Mouse (Mus musculus) heart, embryonic 15.5 days (tissue): ENCODE measurements around the gene Zfp423. TPM values are rescaled to one million over a fixed set of nuclear protein-coding genes. Genes with fewer than 3 reads are reported as not detected.

Experiments
- ATAC-seq: fragments of 200-750 bp; cut with Nextera tagmentation; replicated peaks from 2 replicates; pipeline ENCODE4 v1.8.0; 2017; ENCODE audit warnings: low read depth, moderate TSS enrichment; ENCODE audit not compliant: insufficient number of reproducible peaks, insufficient read depth, low FRiP score
- H3K27ac ChIP-seq: fragments of 300-500 bp; sonication (generic); 2 replicates; pipeline ENCODE4 v1.5.1; 2015; ENCODE audit warnings: mild to moderate bottlenecking, inconsistent platforms
- H3K27me3 ChIP-seq: fragments of 300-500 bp; sonication (generic); 2 replicates; pipeline ENCODE4 v1.6.1; 2015; ENCODE audit warnings: inconsistent platforms
- H3K36me3 ChIP-seq: fragments of 300-500 bp; sonication (generic); 2 replicates; pipeline ENCODE4 v1.6.1; 2015; ENCODE audit warnings: mild to moderate bottlenecking, inconsistent platforms
- H3K4me1 ChIP-seq: fragments of 300-500 bp; sonication (generic); replicated peaks from 2 replicates; pipeline ENCODE4 v1.6.1; 2015; ENCODE audit warnings: inconsistent platforms
- H3K4me2 ChIP-seq: fragments of 300-500 bp; sonication (generic); 2 replicates; pipeline ENCODE4 v1.6.1; 2015; ENCODE audit warnings: inconsistent platforms, mild to moderate bottlenecking, moderate library complexity
- H3K4me3 ChIP-seq: fragments of 300-500 bp; sonication (generic); 2 replicates; pipeline ENCODE4 v1.5.1; 2015; ENCODE audit warnings: mild to moderate bottlenecking, inconsistent platforms
- H3K9ac ChIP-seq: fragments of 300-500 bp; sonication (generic); 2 replicates; pipeline ENCODE4 v1.6.1; 2015; ENCODE audit warnings: mild to moderate bottlenecking, inconsistent platforms
- H3K9me3 ChIP-seq: fragments of 300-500 bp; sonication (generic); replicated peaks from 2 replicates; pipeline ENCODE4 v1.6.1; 2016; ENCODE audit warnings: inconsistent platforms
- WGBS: fragments of 180-500 bp; shearing (Covaris S2); methylation state at CpG from one replicate; pipeline ENCODE4 v1.1.7; 2015; ENCODE audit warnings: mixed read lengths; 5-methylcytosine and 5-hydroxymethylcytosine counted together
- polyA plus RNA-seq: library from polyadenylated mRNA; unstranded; fragments of >200 nt; fragmentation: Nextera tagmentation; extraction: Ambion mirVana; gene quantifications from 2 replicates; pipeline ENCODE4 v1.2.1, GENCODE M21; 2015

The Zfp423 gene
- polyA plus RNA-seq, 1 experiment from 2014 or later = 3.6 TPM

DNA sequence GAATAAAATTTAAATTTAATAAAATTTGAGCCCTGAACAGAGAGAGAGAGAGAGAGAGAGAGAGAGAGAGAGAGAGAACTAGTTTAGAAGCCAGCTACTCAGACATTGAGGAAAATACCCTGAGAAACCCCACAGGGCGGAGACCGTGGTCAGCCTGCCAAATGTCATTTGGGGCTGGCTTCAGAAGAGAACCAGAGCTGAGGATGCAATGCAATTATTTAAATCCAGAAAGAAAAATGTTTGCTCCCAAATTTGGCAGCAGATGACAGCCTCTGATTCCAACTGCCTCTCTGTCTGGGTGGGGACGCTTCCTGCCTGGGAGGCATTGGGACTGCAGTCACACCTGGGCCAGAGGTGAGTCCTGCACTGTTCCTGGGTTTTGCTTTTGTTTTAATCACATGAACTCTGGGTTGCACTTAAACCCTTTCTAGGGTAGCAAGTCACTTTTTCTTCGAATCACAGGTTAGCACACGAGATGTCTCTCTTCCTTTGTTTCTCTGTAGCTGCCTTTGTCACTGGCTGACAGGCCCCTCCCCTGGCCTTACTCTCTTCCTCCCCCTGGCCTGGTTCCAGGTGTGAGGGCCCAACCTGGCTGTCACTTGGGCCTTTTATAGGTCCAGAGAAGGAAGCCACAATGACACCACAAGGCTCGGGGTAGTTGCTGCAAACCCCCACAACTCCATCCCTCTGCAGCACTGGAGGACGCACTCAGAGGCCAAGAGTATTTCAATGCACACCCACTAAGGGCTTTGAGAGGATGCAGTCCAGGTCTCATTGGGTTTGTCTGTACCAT lies 33.1 kb downstream of the Zfp423 start:
- no peak overlapping the region for H3K4me2 ChIP-seq
- no peaks in the 10 kb centered on the region for H3K9me3 ChIP-seq
- WGBS = 65% methylated on average over 7 of the region's 7 CpGs
- peak overlapping the region; percentile 6; the same call in 1 of the 2 replicates for H3K27ac ChIP-seq
- H3K36me3 ChIP-seq = no peaks in the 10 kb centered on the region
- peaks cover 13% of the 10 kb centered on the region for H3K4me1 ChIP-seq
- H3K27me3 ChIP-seq = no peaks in the 10 kb centered on the region
- no peak for ATAC-seq
- H3K4me3 ChIP-seq = no peak overlapping the region
- H3K9ac ChIP-seq = no peak overlapping the region

DNA sequence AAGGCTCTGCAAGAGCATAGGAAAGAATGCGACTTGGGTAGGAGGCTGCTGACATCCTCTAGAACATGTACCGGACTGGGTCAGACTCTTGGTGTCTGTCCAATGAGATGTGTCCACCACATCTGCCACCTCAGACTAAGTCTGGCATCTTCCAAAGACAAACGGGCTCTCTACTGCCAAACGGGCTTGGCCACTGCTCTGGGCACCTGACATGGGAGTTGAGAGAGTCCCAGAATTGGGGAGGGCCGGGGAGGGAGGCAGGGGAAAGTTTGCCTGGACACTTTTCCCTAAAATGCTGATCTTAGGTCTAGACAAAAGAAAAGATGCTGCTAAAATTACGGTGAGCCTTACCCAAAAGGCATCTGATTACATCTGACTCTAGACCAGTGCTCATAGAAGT lies 36.5 kb downstream of the Zfp423 start:
- no peaks in the 10 kb centered on the region for H3K27me3 ChIP-seq
- peaks cover 10% of the 10 kb centered on the region for H3K4me1 ChIP-seq
- no peak overlapping the region for H3K4me3 ChIP-seq
- no peak overlapping the region for H3K4me2 ChIP-seq
- 67% methylated on average over 6 of the region's 6 CpGs for WGBS
- no peaks in the 10 kb centered on the region for H3K9me3 ChIP-seq
- H3K9ac ChIP-seq = no peak overlapping the region
- H3K27ac ChIP-seq = no peak overlapping the region
- no peak for ATAC-seq
- H3K36me3 ChIP-seq = no peaks in the 10 kb centered on the region

DNA sequence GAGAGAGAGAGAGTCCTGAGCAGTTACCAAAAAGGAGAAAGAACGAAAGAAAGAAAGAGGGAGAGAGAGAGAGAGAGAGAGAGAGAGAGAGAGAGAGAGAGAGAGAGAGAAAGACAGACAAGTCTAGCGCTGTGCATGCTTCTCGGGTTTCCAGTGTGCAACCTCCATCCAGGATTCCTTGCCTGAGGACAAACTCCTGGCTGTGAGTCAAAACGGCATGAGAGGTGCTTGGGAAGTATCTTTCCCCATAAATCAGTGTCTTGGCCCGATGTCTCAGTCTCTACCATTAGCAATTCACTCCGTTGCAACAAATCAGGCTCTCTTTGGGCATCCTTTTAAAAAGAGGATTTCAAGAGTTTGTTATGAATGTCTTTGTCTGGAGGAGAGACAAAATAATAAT lies 36.9 kb downstream of the Zfp423 start:
- H3K9ac ChIP-seq = no peak overlapping the region
- H3K27ac ChIP-seq = no peak overlapping the region
- peaks cover 15% of the 10 kb centered on the region for H3K4me1 ChIP-seq
- no peaks in the 10 kb centered on the region for H3K9me3 ChIP-seq
- no peaks in the 10 kb centered on the region for H3K27me3 ChIP-seq
- no peak for ATAC-seq
- H3K4me3 ChIP-seq = no peak overlapping the region
- H3K4me2 ChIP-seq = no peak overlapping the region
- WGBS = 47% methylated on average over 6 of the region's 6 CpGs
- H3K36me3 ChIP-seq = no peaks in the 10 kb centered on the region

DNA sequence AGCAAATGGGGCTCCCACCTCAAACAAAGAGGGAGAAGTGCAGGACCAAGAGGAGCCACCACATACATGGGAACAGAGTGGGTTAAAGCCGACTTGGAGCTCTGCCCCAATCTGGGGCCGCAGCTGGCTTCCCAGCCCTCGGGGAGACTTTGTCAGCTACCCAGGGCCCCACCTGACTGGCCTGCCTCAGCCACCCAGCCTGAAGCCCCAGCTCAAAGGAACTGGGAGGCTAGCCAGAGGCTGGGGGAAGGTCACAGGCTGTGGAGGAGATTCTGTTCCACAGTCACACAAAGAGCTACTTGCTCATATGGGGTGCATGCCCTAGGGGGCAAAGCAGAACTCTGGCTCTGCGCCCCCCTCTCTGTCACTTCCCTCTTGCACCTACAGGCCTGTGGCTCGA lies 41.4 kb downstream of the Zfp423 start:
- Histone ChIP-seq H3K36me3 (no peaks in the 10 kb centered on the region), H3K4me1 (peaks cover 31% of the 10 kb centered on the region), H3K4me3 (no peak overlapping the region), H3K9me3 (no peaks in the 10 kb centered on the region), H3K27ac (no peak overlapping the region), H3K4me2 (no peak overlapping the region), H3K27me3 (no peaks in the 10 kb centered on the region), H3K9ac (no peak overlapping the region)
- WGBS = 39% methylated on average over 5 of the region's 5 CpGs
- ATAC-seq = no peak

DNA sequence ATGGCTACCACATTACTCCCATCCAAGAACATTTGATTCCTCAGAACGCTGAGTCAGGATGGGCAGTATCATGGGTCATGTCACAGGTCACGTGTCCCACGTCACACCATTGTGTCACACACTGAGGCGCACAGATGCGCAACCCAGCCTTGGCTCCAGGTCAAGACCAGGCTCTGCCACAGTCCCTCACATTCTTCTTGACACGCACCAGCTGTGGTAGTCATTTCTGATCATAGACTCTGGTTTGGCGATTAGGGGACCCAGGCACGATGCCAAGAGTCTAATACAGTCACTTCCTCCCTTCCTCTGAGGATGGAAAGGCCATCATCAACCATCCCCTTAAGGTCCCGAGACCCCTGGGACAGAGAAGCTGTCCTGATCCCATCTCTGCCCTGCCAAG lies 43.6 kb downstream of the Zfp423 start:
- 68% methylated on average over 9 of the region's 9 CpGs for WGBS
- Histone ChIP-seq H3K27ac (no peak overlapping the region), H3K9me3 (no peaks in the 10 kb centered on the region), H3K4me3 (no peak overlapping the region), H3K9ac (no peak overlapping the region), H3K27me3 (no peaks in the 10 kb centered on the region), H3K36me3 (no peaks in the 10 kb centered on the region), H3K4me1 (peaks cover 31% of the 10 kb centered on the region), H3K4me2 (no peak overlapping the region)
- ATAC-seq = no peak

DNA sequence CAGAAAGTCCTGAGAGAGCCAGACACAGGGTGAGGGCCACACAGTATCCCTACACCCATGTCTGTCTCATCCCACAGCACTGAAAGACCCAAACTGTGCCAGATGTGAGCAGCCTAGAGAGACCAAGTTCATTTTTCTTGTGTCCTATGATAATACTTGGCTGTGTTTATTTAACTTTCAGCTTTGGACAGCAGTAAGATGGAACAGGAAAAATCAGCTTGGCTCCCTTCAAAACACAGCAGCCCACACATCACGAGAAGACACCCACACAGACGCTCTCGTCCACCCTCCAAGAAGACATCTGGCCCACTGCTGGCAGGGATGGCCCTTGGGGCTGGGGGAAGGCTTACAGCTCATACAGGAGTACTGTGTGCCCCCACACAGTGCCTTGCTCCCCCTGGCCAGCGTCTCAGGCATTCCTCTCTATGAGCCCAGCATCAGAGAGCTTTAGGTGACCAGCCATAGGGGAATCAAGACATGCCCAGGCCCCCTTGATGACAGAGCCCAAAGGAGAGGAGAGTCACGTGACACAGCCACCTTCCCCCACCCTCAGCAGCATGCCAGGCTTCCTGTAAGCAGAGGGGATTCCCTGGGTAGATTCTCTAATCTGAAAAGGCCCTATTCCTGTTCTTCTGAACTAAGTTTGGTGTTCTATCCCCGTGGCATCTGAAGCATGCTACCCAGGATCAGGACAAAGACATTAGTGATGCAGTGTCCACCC lies 45.0 kb downstream of the Zfp423 start:
- Histone ChIP-seq H3K4me1 (peaks cover 31% of the 10 kb centered on the region), H3K9me3 (no peaks in the 10 kb centered on the region), H3K4me3 (no peak overlapping the region), H3K27ac (0 out of 2 replicates have a peak overlapping the region, but pooled peaks have one; percentile 22), H3K9ac (no peak overlapping the region), H3K36me3 (no peaks in the 10 kb centered on the region), H3K27me3 (no peaks in the 10 kb centered on the region), H3K4me2 (no peak overlapping the region)
- WGBS = 37% methylated on average over 6 of the region's 6 CpGs
- 0 out of 2 replicates have a peak, but pooled peaks have one; percentile 16 for ATAC-seq

DNA sequence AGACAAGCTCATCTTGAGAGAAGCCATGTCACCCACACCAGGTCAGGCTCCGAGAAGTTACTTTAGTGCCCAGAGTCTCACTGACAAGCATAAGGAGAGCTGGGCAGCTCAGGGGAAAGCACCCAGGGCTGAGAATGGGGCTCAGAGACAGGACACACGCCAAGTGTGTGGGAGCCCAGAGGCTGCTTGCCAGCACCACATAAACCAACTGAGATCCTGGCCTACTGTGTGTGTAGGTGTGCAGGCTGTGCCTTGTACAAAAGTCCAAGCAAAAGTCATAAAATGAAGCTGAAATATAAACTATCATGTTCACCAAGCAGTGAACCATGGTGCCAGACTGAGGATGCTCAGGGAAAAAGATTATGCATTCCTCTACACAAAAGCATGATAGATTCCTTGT lies 50.5 kb downstream of the Zfp423 start:
- 70% methylated on average over 2 of the region's 2 CpGs for WGBS
- Histone ChIP-seq H3K9me3 (no peaks in the 10 kb centered on the region), H3K27ac (no peak overlapping the region), H3K27me3 (no peaks in the 10 kb centered on the region), H3K36me3 (no peaks in the 10 kb centered on the region), H3K4me2 (no peak overlapping the region), H3K4me3 (no peak overlapping the region), H3K4me1 (no peaks in the 10 kb centered on the region), H3K9ac (no peak overlapping the region)
- no peak for ATAC-seq

DNA sequence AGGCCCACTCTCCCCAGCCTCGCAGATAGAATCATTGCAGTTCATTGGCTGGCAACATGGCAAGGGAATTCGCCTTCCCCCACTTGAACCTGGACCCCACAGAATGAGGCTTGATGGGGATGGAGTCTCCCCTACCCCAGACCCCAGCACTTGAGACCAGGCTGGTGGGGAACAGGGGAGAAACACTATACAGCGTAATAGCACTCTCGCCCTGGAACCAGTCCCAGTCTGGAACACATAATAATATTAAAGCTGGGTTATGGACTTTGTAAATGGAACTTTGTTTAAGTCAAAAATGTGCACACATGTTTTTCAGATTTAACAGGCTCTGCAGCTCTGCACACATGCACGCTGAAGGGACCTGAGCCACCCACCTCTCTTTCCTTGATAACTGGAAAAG lies 54.0 kb downstream of the Zfp423 start:
- no peak overlapping the region for H3K9ac ChIP-seq
- H3K4me3 ChIP-seq = no peak overlapping the region
- 82% methylated on average over 5 of the region's 5 CpGs for WGBS
- no peak for ATAC-seq
- no peaks in the 10 kb centered on the region for H3K27me3 ChIP-seq
- H3K4me1 ChIP-seq = no peaks in the 10 kb centered on the region
- no peak overlapping the region for H3K4me2 ChIP-seq
- H3K27ac ChIP-seq = no peak overlapping the region
- no peaks in the 10 kb centered on the region for H3K36me3 ChIP-seq
- no peaks in the 10 kb centered on the region for H3K9me3 ChIP-seq

DNA sequence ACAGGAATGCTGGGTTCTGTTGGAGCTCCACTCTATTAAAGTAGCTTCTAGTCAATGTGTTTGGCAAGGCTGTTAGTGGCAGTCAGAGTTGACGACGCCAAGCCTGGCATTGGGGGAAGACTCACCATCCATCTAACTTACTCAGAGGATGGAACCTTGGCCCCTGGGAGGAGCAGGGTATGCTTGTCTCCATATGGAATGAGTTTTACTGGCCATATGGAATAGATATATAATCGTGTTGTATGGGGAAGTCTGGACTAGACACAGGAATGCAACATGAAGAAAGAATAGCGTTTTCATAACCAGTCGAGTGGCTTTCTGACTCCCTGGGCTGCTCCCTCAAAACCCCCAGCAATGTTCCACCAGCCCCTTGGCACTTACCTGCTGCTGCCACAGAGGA lies 55.3 kb downstream of the Zfp423 start:
- no peak overlapping the region for H3K4me3 ChIP-seq
- H3K27me3 ChIP-seq = no peaks in the 10 kb centered on the region
- no peaks in the 10 kb centered on the region for H3K4me1 ChIP-seq
- H3K9me3 ChIP-seq = no peaks in the 10 kb centered on the region
- H3K27ac ChIP-seq = no peak overlapping the region
- H3K9ac ChIP-seq = no peak overlapping the region
- H3K4me2 ChIP-seq = no peak overlapping the region
- H3K36me3 ChIP-seq = no peaks in the 10 kb centered on the region
- 85% methylated on average over 5 of the region's 5 CpGs for WGBS
- no peak for ATAC-seq

DNA sequence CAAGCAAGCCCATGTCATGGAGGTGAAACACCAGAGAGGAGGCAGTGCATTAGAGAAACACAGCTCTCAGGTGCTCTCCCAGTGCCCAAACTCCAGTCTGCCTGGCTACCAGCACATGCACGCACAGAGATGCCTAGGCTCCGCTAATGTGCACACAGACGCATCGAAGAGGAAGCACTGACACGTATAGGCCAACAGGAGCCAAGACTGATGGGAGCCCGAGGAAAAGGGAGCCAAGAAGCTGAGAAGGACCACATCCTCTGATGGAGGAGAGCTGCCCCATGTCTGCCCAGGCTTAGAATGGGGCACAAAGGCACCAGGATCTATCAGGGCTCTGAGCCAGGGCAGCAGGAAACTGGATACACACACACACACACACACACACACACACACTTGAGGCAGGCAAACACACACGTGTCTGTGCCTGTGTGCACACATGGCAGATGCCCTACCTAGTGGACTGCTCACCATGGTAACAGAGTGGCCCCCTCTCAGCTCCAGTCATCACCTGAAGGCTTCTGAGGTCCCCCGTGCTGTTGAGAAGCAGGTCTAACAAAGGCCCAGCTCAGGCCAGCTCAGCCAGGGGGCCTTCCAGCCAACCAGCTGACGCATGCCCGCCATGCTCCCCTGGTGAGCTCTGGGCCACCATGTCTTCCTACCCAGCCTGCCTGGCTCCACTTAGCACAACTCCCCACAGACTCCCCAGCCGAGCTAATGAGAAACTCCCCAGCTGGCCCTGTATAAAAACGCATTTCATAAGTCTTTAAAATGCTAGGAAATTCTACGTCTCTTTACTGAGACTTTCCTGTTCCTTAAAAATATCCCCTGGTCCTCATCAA lies 64.0 kb downstream of the Zfp423 start:
- H3K4me1 ChIP-seq = peaks cover 34% of the 10 kb centered on the region
- H3K36me3 ChIP-seq = no peaks in the 10 kb centered on the region
- no peaks in the 10 kb centered on the region for H3K9me3 ChIP-seq
- H3K27me3 ChIP-seq = no peaks in the 10 kb centered on the region
- WGBS = 64% methylated on average over 13 of the region's 13 CpGs
- no peak overlapping the region for H3K9ac ChIP-seq
- no peak overlapping the region for H3K27ac ChIP-seq
- no peak overlapping the region for H3K4me2 ChIP-seq
- ATAC-seq = no peak
- H3K4me3 ChIP-seq = no peak overlapping the region

DNA sequence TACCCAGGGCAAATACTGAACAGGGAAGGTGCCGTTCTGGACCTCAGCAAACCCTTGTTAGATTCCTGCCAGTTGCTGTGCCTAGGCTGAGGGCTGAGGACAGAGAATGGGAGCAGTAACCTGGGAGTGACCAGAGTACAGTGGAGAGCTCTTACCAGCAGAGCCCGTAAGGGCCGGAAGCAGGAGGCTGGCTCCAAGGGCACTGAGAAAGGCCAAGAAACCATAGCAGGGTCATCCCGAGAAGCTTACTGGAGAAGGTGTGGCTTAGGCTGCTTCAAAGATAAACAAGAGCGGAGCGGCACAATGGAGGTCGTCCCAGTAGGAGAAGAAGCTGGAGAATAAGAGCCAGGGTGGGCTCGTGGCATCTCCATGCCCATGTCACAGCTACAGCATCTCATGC lies 65.1 kb downstream of the Zfp423 start:
- 54% methylated on average over 8 of the region's 8 CpGs for WGBS
- H3K4me2 ChIP-seq = no peak overlapping the region
- no peak overlapping the region for H3K4me3 ChIP-seq
- no peak for ATAC-seq
- no peaks in the 10 kb centered on the region for H3K27me3 ChIP-seq
- no peaks in the 10 kb centered on the region for H3K36me3 ChIP-seq
- H3K27ac ChIP-seq = no peak overlapping the region
- peaks cover 34% of the 10 kb centered on the region for H3K4me1 ChIP-seq
- H3K9me3 ChIP-seq = no peaks in the 10 kb centered on the region
- no peak overlapping the region for H3K9ac ChIP-seq
